Mouse (Mus musculus): Measurements from ENCODE around the gene Krtap1-3. TPM values are rescaled to one million over a fixed set of nuclear protein-coding genes. Genes with fewer than 3 reads are reported as not detected.

The Krtap1-3 gene
- polyA plus RNA-seq, 1 experiment, result not detected

GRCm38 (mm10) chr11:99581564-99581963 lies 9.6 kb downstream of the Krtap1-3 start:
- no peak overlapping the region for H3K27ac ChIP-seq (ENCODE audit: insufficient read depth, low read depth, low read length)
- 77% methylated on average over 6 of the region's 6 CpGs for WGBS
- H3K4me1 ChIP-seq (ENCODE audit: control insufficient read depth, insufficient read depth, insufficient read length, low read length), result no peaks in the 10 kb centered on the region
- TF ChIP-seq CTCF (IDR thresholded peaks at IDR 0.05; ENCODE audit: extremely low read depth, insufficient read length, insufficient replicate concordance, low read depth, low read length), result no peak
- no peak for TF ChIP-seq POLR2A (IDR thresholded peaks at IDR 0.05; ENCODE audit: low read depth, low read length)
- H3K27me3 ChIP-seq (ENCODE audit: control insufficient read depth, insufficient read depth, low read length), result no peaks in the 10 kb centered on the region
- no peaks in the 10 kb centered on the region for H3K36me3 ChIP-seq (ENCODE audit: control insufficient read depth, insufficient read depth, low read length)
- H3K4me3 ChIP-seq (ENCODE audit: low read depth, low read length), result no peak overlapping the region

- Histone ChIP-seq H3K27me3 (ENCODE audit: control insufficient read depth, insufficient read depth, low read length) (no peaks in the 10 kb centered on the region), H3K4me3 (ENCODE audit: low read depth, low read length) (no peak overlapping the region), H3K4me1 (ENCODE audit: control insufficient read depth, insufficient read depth, insufficient read length, low read length) (no peaks in the 10 kb centered on the region), H3K27ac (ENCODE audit: insufficient read depth, low read depth, low read length) (no peak overlapping the region), H3K36me3 (ENCODE audit: control insufficient read depth, insufficient read depth, low read length) (no peaks in the 10 kb centered on the region)
- TF ChIP-seq CTCF (IDR thresholded peaks at IDR 0.05; ENCODE audit: extremely low read depth, insufficient read length, insufficient replicate concordance, low read depth, low read length) (no peak), POLR2A (IDR thresholded peaks at IDR 0.05; ENCODE audit: low read depth, low read length) (no peak)
- 92% methylated on average over 5 of the region's 5 CpGs for WGBS
Observed at GRCm38 (mm10) chr11:99581051-99581450, 10.1 kb downstream of the Krtap1-3 start.

GRCm38 (mm10) chr11:99580636-99581035 lies 10.5 kb downstream of the Krtap1-3 start, which contains the start of gene Krtap1-5:
Gene Krtap1-5, minus strand, starts transcription at chr11:99581016.
- Histone ChIP-seq H3K4me3 (ENCODE audit: low read depth, low read length) (no peak within 1 kb of the TSS), H3K36me3 (ENCODE audit: control insufficient read depth, insufficient read depth, low read length) (no peaks in the 10 kb centered on the region), H3K4me1 (ENCODE audit: control insufficient read depth, insufficient read depth, insufficient read length, low read length) (no peaks in the 10 kb centered on the region), H3K27ac (ENCODE audit: insufficient read depth, low read depth, low read length) (no peak within 1 kb of the TSS), H3K27me3 (ENCODE audit: control insufficient read depth, insufficient read depth, low read length) (no peaks in the 10 kb centered on the region)
- no peak for TF ChIP-seq POLR2A (IDR thresholded peaks at IDR 0.05; ENCODE audit: low read depth, low read length)
- TF ChIP-seq CTCF (IDR thresholded peaks at IDR 0.05; ENCODE audit: extremely low read depth, insufficient read length, insufficient replicate concordance, low read depth, low read length), result no peak
- WGBS, result 78% methylated on average over 6 of the region's 6 CpGs

- Histone ChIP-seq H3K27ac (ENCODE audit: insufficient read depth, low read depth, low read length) (no peak overlapping the region), H3K4me3 (ENCODE audit: low read depth, low read length) (no peak overlapping the region), H3K4me1 (ENCODE audit: control insufficient read depth, insufficient read depth, insufficient read length, low read length) (peaks cover 2% of the 10 kb centered on the region; the same call in 1 of the 2 replicates), H3K36me3 (ENCODE audit: control insufficient read depth, insufficient read depth, low read length) (no peaks in the 10 kb centered on the region), H3K27me3 (ENCODE audit: control insufficient read depth, insufficient read depth, low read length) (no peaks in the 10 kb centered on the region)
- TF ChIP-seq POLR2A (IDR thresholded peaks at IDR 0.05; ENCODE audit: low read depth, low read length) (no peak), CTCF (IDR thresholded peaks at IDR 0.05; ENCODE audit: extremely low read depth, insufficient read length, insufficient replicate concordance, low read depth, low read length) (peak; percentile 87; the same call in 1 of the 2 replicates)
- WGBS, result 1% methylated on average over 7 of the region's 7 CpGs
Observed at GRCm38 (mm10) chr11:99574106-99574505, 17.0 kb downstream of the Krtap1-3 start.

GRCm38 (mm10) chr11:99573164-99573563 lies 18.0 kb downstream of the Krtap1-3 start:
- no peak overlapping the region for H3K4me3 ChIP-seq (ENCODE audit: low read depth, low read length)
- TF ChIP-seq CTCF (IDR thresholded peaks at IDR 0.05; ENCODE audit: extremely low read depth, insufficient read length, insufficient replicate concordance, low read depth, low read length), result no peak
- no peaks in the 10 kb centered on the region for H3K36me3 ChIP-seq (ENCODE audit: control insufficient read depth, insufficient read depth, low read length)
- H3K27ac ChIP-seq (ENCODE audit: insufficient read depth, low read depth, low read length), result no peak overlapping the region
- WGBS, result 70% methylated on average over 4 of the region's 4 CpGs
- H3K27me3 ChIP-seq (ENCODE audit: control insufficient read depth, insufficient read depth, low read length), result no peaks in the 10 kb centered on the region
- H3K4me1 ChIP-seq (ENCODE audit: control insufficient read depth, insufficient read depth, insufficient read length, low read length), result peaks cover 2% of the 10 kb centered on the region; the same call in 1 of the 2 replicates

- 63% methylated on average over 7 of the region's 7 CpGs for WGBS
Observed at GRCm38 (mm10) chr11:99566530-99566929, 24.6 kb downstream of the Krtap1-3 start, which contains the start of gene Krtap3-1. Gene Krtap3-1, minus strand, starts transcription at chr11:99566630.

GRCm38 (mm10) chr11:99562580-99562979 lies 28.6 kb downstream of the Krtap1-3 start:
- Histone ChIP-seq H3K4me3 (ENCODE audit: low read depth, low read length) (no peak overlapping the region), H3K27me3 (ENCODE audit: control insufficient read depth, insufficient read depth, low read length) (no peaks in the 10 kb centered on the region), H3K27ac (ENCODE audit: insufficient read depth, low read depth, low read length) (no peak overlapping the region), H3K4me1 (ENCODE audit: control insufficient read depth, insufficient read depth, insufficient read length, low read length) (peaks cover 4% of the 10 kb centered on the region; the same call in 1 of the 2 replicates), H3K36me3 (ENCODE audit: control insufficient read depth, insufficient read depth, low read length) (no peaks in the 10 kb centered on the region)
- 79% methylated on average over 6 of the region's 6 CpGs for WGBS
- TF ChIP-seq CTCF (IDR thresholded peaks at IDR 0.05; ENCODE audit: extremely low read depth, insufficient read length, insufficient replicate concordance, low read depth, low read length) (no peak), POLR2A (IDR thresholded peaks at IDR 0.05; ENCODE audit: low read depth, low read length) (no peak)

More at GRCm38 (mm10) chr11:99566530-99566929, 24.6 kb downstream of the Krtap1-3 start, which contains the start of gene Krtap3-1:
- H3K4me1 ChIP-seq (ENCODE audit: control insufficient read depth, insufficient read depth, insufficient read length, low read length), result peaks cover 7% of the 10 kb centered on the region; the same call in 1 of the 2 replicates
- H3K36me3 ChIP-seq (ENCODE audit: control insufficient read depth, insufficient read depth, low read length), result no peaks in the 10 kb centered on the region
- H3K27me3 ChIP-seq (ENCODE audit: control insufficient read depth, insufficient read depth, low read length), result no peaks in the 10 kb centered on the region
- no peak within 1 kb of the TSS for H3K27ac ChIP-seq (ENCODE audit: insufficient read depth, low read depth, low read length)
- no peak within 1 kb of the TSS for H3K4me3 ChIP-seq (ENCODE audit: low read depth, low read length)
- TF ChIP-seq POLR2A (IDR thresholded peaks at IDR 0.05; ENCODE audit: low read depth, low read length) (no peak), CTCF (IDR thresholded peaks at IDR 0.05; ENCODE audit: extremely low read depth, insufficient read length, insufficient replicate concordance, low read depth, low read length) (no peak)
